Mouse (Mus musculus) spleen, adult 2 months (tissue): Measurements from ENCODE around the gene Rad23b. TPM values are rescaled to one million over a fixed set of nuclear protein-coding genes. Genes with fewer than 3 reads are reported as not detected.
"Not testable (repeated sequence)": the region's sequence is repeated elsewhere in the genome, so short reads cannot be mapped to it uniquely, and the experiment has no call there.

Experiments used
- DNase-seq, 2 experiments: peaks; one replicate each; pipeline versions ENCODE4 v3.0.0 to v3.0.0-alpha.2; 2012 to 2021; ENCODE audit warnings: low spot score in 2 of 2, low read depth in 1 of 2
- H3K27ac ChIP-seq: fragments of 200-500 bp; 2 replicates; pipeline ENCODE4 v1.5.1; 2012; ENCODE audit warnings: low read length, inconsistent platforms; ENCODE audit not compliant: insufficient read depth
- H3K27me3 ChIP-seq: fragments of 200-500 bp; 2 replicates; pipeline ENCODE4 v1.6.1; 2012; ENCODE audit warnings: mild to moderate bottlenecking, moderate library complexity, low read length, inconsistent platforms; ENCODE audit not compliant: control insufficient read depth, insufficient read depth
- H3K36me3 ChIP-seq: fragments of 200-500 bp; 2 replicates; pipeline ENCODE4 v1.6.1; 2012; ENCODE audit warnings: mild to moderate bottlenecking, low read length, inconsistent platforms; ENCODE audit not compliant: control insufficient read depth, insufficient read depth
- H3K4me1 ChIP-seq: fragments of 200-500 bp; 2 replicates; pipeline ENCODE4 v1.6.1; 2011; ENCODE audit warnings: inconsistent platforms; ENCODE audit not compliant: control insufficient read depth, insufficient read depth, insufficient read length
- H3K4me3 ChIP-seq: fragments of 200-500 bp; 2 replicates; pipeline ENCODE4 v1.5.1; 2011; ENCODE audit warnings: mild to moderate bottlenecking, inconsistent platforms; ENCODE audit not compliant: insufficient read depth, insufficient read length; ENCODE audit errors: extremely low read depth
- CTCF ChIP-seq: fragments of 200-500 bp; IDR thresholded peaks from 2 replicates; pipeline ENCODE4 v1.5.1; 2011; ENCODE audit warnings: mild to moderate bottlenecking, inconsistent platforms; ENCODE audit not compliant: insufficient read depth, insufficient read length, insufficient replicate concordance; ENCODE audit errors: extremely low read depth
- POLR2A ChIP-seq: fragments of 200-500 bp; IDR thresholded peaks from 2 replicates; pipeline ENCODE4 v1.6.1; 2011; ENCODE audit warnings: low read depth, low read length, inconsistent platforms
- WGBS: fragments of 180-500 bp; shearing (Covaris S2); methylation state at CpG from one replicate; pipeline ENCODE4 v1.1.7; 2018; 5-methylcytosine and 5-hydroxymethylcytosine counted together
- polyA plus RNA-seq: library from polyadenylated mRNA; depleted of rRNA; stranded (reverse); fragments of >200 nt; gene quantifications from 2 replicates; pipeline ENCODE4 v1.2.3, GENCODE M21; 2012; rRNA removed

Rad23b gene
- 119 and 243 TPM in 2 replicates for polyA plus RNA-seq

DNA sequence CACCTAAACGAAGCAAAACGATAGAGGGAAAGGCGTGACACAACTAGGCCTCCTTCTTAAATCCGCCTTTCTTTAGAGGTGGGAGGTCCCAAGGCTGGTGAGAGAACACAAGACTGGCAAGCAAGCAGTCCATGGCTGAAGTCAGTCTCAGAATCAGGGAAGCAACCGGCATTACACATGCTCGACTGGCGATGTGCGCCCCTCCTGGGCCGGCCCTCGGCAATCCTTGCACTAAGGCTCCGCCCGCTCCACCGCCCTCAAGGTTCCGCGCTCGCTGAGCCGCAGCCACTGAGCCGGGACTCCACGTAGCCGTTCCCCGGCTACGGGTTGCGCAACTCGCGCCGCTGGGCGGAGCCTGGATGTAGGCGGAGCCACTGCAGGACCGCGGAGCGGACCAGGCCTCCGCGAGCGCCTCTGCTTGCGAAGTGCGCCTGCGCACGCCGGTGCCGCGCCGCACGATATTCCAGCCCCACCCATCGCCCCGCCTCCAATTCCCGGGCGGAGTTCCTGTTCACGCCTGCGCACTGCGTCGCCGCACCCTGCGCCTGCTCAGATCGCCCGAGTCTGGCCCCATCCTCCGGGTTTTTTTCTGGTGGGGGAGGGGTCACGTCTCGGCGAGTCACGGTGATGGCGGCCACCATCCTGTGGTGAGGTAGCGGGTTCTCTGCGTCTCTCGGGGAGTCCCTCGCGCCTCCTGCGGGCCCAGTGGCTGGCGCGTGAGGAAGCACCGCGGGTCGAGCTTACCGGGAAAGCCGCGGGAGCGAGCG is at the start of gene Rad23b:
Rad23b (plus strand) TSS at position 592 of the 767 bp plus-strand sequence.
- under 1% methylated on average over 76 of the region's 77 CpGs for WGBS
- peak within 1 kb of the TSS; percentile 91 for H3K27ac ChIP-seq
- H3K4me3 ChIP-seq = peak within 1 kb of the TSS; percentile 94
- H3K27me3 ChIP-seq = no peaks in the 10 kb centered on the region
- peaks cover 6% of the 10 kb centered on the region for H3K4me1 ChIP-seq
- H3K36me3 ChIP-seq = no peaks in the 10 kb centered on the region
- DNase-seq = peak; percentile 95 to 100
- TF ChIP-seq POLR2A = peak; percentile 90
- TF ChIP-seq CTCF = 0 out of 2 replicates have a peak, but pooled peaks have one; percentile 19

DNA sequence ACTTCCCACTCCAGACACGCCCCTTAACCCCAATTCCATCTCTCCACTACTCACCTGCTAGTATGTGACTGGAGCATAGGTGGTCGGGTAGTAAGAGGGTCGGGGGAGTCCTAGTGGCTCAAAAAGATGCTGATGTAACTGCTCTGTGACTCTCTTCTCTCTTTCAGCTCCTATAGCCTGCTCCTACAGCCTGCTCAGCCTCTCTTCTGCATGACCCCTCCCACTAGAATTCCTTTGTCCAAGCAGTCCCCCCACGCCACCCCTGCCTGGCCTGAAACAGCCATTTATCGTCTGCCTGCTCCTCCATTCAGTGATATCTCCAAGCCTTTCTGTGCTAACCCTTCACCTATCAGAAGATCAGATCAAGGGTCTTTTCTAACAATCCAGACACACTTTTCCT is 45.7 kb upstream of the Rad23b start:
- Histone ChIP-seq H3K4me3 (no peak overlapping the region), H3K36me3 (no peaks in the 10 kb centered on the region), H3K27me3 (no peaks in the 10 kb centered on the region), H3K27ac (no peak overlapping the region), H3K4me1 (no peaks in the 10 kb centered on the region)
- WGBS = 92% methylated on average over 5 of the region's 5 CpGs
- DNase-seq = no peak
- TF ChIP-seq CTCF (no peak), POLR2A (no peak)

DNA sequence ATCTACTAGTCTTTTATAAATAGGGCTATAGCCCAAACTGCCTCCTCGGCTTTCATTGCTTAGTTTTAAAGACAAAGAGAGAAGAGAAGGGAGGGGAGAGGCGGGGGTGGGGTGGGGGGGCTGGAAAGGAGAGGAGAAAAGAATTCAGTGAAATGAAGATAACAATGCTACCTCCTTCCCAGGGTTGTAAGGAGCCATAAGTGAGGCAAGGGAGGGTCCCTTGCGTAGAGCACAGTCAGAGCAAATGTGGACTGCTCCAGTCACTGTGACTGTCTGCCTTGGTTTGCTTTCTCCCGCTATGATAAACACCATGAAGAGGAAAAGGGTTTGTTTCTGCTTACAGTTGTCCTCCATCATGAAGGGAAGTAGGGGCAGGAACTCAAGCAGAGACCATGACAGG is 43.2 kb upstream of the Rad23b start:
- DNase-seq = no peak
- TF ChIP-seq CTCF = no peak
- H3K27ac ChIP-seq = no peak overlapping the region
- no peaks in the 10 kb centered on the region for H3K27me3 ChIP-seq
- no peak overlapping the region for H3K4me3 ChIP-seq
- H3K4me1 ChIP-seq = no peaks in the 10 kb centered on the region
- 86% methylated on average over 4 of the region's 4 CpGs for WGBS
- H3K36me3 ChIP-seq = no peaks in the 10 kb centered on the region

DNA sequence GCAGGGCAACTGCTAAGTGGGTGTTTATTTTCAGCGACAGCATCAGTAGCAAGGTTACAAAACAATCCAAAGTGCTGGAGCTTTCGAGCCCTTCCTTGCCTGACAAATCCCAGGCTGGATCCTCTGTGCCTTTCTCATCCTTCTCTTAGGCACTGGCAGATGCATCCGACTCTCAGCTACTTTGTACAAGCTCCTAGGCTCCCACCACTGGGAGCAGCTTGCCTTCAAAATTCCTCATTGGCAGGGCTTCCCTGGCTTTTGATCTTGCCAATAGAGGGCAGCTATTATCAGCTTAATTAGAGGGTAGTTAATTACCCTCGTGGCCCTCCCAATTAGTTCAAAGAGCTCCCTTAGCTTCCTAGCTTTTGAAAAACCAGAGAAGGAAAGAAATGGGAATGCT is 33.1 kb upstream of the Rad23b start:
- no peaks in the 10 kb centered on the region for H3K36me3 ChIP-seq
- no peak overlapping the region for H3K4me3 ChIP-seq
- WGBS = 64% methylated on average over 4 of the region's 4 CpGs
- H3K4me1 ChIP-seq = no peaks in the 10 kb centered on the region
- no peak for TF ChIP-seq POLR2A
- no peaks in the 10 kb centered on the region for H3K27me3 ChIP-seq
- no peak overlapping the region for H3K27ac ChIP-seq
- no peak for DNase-seq

DNA sequence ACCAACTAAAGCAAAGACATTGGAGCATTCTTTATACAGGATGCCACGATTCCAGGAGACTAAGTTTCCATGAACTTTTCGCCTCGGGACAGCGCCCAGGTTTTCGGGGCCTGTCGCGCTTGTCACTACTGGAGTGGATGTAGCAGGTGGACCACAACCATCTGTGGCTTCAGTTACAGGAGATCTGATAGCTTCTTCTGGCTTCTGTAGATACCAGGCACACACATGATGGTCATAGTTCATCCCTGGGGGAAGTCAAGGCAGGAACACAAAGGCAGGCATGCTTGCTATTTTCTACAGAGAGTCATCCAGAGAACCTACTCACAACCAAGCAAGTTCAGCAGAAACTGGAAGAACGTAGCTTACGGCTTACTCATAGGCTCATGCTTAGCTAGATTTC is 31.5 kb upstream of the Rad23b start:
- not testable (repeated sequence) for H3K27ac ChIP-seq, DNase-seq, H3K27me3 ChIP-seq, H3K4me1 ChIP-seq, H3K4me3 ChIP-seq, H3K36me3 ChIP-seq
- WGBS = 96% methylated on average over 9 of the region's 9 CpGs

DNA sequence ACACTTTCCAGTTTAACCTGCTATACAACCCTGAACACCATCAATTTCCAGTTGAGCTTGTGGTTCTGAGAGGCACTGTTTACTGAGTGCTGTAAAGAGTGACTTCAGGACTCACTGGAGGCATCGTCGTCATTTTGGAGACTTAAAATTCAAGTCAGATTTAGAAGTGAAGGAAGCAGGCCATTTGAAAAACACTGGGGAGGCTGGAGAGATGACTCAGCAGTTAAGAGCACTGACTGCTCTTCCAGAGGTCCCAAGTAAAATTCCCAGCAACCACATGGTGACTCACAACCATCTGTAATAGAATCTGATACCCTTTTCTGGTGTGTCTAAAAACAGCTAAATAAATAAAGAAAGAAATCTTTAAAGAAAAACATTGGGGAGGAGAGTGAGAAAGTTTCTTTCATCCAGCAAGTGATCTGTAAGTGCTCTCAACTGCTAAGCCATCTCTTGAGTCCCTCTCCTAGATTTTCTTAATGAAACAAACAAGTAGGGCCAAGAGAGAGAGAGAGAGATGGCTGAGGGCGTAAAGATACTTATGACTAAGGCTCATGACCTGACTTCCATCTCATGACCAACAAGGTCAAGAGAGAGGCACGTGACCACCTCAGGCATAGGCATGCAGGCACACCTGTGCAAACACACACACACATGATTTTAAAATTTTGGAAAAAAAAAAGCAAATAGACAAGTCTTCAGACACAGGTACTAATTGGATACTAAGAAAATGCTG is 23.9 kb upstream of the Rad23b start:
- WGBS = 73% methylated on average over 4 of the region's 4 CpGs
- no peak for TF ChIP-seq CTCF
- TF ChIP-seq POLR2A = no peak
- DNase-seq = no peak
- Histone ChIP-seq H3K27ac (no peak overlapping the region), H3K4me3 (no peak overlapping the region), H3K4me1 (peaks cover 8% of the 10 kb centered on the region; the same call in 1 of the 2 replicates), H3K27me3 (no peaks in the 10 kb centered on the region), H3K36me3 (no peaks in the 10 kb centered on the region)

DNA sequence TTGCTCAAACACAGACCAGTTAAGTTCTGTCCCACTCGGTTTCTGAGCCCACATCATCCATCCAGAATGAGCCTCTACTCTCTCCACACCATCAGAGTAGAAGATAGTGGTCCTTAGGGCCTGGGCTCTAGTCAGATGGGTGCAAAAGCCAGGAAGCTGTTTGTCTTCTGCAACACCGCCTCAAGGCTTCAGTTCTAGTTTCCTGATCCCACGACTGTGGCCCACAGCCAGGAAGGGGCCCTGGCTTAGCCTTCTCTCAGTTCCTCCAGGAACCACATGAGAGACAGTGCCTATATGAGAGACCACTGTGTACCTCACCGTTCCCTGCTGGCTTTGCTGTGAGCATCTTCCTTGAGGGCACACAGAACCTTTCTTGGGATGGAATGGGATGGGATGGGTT is 22.3 kb upstream of the Rad23b start:
- no peak overlapping the region for H3K27ac ChIP-seq
- peaks cover 8% of the 10 kb centered on the region; the same call in 1 of the 2 replicates for H3K4me1 ChIP-seq
- H3K4me3 ChIP-seq = no peak overlapping the region
- TF ChIP-seq CTCF (no peak), POLR2A (no peak)
- no peaks in the 10 kb centered on the region for H3K27me3 ChIP-seq
- H3K36me3 ChIP-seq = no peaks in the 10 kb centered on the region
- no peak for DNase-seq
- 14% methylated on average over 4 of the region's 4 CpGs for WGBS
